Mouse (Mus musculus): ENCODE measurements at regions not wholly inside any gene's neighbourhood (a gene's known extent, or its start where the extent isn't known, plus 50 kb on each side); places are given as distances from the start of the nearest gene placed in this dataset.

DNA sequence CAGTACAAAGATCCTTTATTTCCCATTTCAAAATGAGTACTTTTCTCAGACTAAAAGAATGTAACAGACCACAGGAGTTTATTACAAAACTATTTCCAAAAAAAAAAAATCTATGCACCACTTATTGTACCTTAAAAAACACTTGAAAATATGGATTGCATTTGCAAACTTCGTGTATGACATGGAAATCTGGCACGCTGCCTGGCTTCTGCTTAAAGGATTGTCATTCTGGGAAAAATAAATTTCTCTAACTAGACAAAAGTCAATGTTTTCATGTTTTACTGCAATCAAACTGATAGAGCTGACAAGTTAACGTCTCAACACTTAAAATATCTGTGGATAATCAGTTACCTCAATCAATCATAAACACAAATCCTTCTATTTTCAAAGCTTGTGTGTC lies 205.5 kb upstream of the Nr2f1 start:
- DNase-seq (ENCODE audit: low spot score): no peak

DNA sequence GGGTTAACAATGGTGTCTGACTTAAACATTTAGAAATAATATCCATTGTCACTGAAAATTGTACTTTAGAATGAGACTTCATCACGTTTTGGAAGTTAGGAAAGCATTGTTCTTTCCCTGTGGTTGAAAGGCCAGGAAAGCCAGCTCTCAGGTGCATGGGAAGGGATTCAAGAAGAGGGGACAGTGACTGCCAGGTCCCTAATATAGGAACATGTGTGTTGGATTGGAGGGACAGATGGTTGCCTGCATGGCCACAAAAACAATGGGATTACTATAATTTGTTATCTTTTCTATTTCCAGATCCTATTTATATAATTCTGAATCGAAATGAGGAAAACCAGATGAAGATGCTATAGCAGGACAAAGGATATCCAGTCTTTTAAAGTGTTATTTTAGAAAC lies 184.2 kb upstream of the Nr2f1 start:
- no peak for DNase-seq (ENCODE audit: low spot score)

DNA sequence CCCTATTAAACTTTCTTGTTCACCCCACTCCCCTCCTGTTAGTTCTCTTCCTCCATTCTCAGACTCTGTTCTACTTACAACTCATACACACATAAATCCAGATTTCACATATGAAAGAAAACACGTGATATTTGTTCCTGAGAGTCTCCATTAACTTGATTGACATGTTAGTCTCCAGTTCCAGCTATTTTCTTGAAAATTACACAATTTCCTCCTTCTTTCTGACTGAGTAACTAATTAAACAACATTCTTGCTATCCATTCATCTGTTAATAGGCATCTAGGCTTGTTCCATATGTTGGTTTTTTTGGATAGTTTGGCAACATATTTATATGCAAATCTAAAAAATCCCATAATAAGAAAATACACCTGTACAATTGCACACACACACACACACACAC lies 161.7 kb upstream of the Nr2f1 start:
- no peak for DNase-seq (ENCODE audit: low spot score)

DNA sequence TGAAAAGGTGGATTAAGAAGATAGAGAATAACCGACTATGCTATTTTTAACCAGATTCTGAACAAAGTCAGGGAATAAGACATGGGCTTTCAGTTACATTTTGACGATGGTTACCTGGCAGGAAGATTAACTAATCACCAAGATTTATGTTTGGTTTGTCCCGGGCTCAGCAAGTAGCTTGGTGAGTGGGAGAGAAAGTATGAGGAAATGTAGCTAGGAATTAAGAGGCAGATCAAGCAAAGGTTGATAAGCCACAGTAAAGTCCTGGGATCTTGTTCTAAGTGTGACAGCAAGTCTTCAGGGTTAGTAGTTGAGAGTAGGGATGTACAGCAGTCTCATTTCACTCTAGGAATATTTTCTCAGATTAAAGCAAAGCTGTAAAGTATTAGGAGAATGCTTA lies 149.3 kb upstream of the Nr2f1 start:
- DNase-seq (ENCODE audit: low spot score): no peak

DNA sequence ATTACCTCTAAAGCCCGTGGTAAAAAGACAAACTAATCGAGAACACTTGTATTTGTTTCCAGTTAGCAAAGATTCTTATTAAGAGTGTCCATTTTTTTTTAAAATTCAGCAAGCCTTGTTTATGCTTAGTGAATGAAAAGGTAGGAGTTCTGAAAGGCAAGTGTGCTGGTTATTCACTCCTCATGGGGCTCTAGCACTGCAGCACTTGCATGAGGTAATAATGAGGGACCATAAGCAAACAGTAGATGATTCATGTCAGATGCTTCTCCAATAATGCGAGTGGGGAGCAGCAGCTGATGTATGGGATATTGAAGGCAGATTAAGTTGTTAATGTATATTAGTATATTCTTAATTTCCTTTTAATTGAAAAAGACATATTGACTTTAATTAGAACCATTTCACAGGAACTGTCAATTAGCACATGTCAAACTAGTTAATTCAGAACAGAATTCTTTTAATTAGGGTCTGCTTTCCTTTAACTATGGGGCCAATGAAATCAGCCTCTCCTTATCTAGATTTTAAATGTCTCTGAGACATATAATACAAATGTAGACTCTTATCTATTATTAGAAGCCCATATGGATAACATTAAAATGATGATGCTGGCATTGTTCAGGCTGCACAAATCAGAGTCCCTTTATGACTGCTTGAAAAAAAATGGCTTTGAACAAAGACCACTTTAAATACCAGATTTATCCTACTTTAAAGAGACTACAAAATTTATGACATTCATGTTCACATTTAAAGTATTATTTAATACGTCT lies 125.1 kb upstream of the Nr2f1 start:
- DNase-seq (ENCODE audit: low spot score): no peak

DNA sequence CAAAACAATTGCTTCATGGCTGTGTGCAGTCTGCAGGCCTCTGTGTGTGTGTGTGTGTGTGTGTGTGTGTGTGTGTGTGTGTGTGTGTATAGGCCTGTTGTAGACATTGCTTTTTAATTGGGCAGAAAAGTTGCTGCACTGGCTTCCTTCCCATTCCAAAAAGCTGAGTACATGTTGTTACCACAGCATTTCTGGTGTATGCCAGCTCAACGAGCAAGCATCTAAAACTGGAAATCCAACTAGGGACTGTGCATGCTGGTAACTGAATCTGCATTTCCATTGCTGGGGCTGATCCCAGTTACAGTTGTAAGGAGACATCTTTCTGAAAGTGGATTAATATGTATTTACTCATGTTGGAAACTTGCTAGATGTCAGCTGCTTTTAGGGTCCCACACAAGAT lies 123.6 kb upstream of the Nr2f1 start:
- no peak for DNase-seq (ENCODE audit: low spot score)

GRCm38 (mm10) chr13:78318434-78318833 lies 118.9 kb upstream of the Nr2f1 start:
- DNase-seq (ENCODE audit: low spot score): no peak

DNA sequence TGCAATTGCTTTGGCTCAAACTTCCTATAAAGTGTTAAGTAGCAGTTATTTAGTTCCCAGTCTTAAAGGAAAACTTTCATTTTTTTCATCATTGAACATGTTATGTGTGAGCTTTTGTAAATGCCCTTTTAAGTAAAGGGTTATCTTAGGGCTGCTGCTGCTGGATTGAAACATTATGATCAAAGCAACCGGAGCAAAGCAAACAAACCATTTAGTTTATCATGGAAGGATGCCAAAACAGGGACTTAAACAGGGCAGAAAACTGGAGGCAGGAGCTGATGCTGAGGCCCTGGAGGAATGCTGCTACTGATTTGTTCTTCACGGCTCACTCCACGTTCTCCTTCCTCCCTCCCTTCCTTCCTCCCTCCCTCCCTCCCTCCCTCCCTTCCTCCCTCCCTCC lies 111.3 kb upstream of the Nr2f1 start:
- DNase-seq (ENCODE audit: low spot score): no peak
